Mouse (Mus musculus) neural tube, embryonic 14.5 days (tissue): ENCODE results near the gene Med25. TPM values are rescaled to one million over a fixed set of nuclear protein-coding genes. Genes with fewer than 3 reads are reported as not detected.

Experiments used
- ATAC-seq: fragments of 200-750 bp; cut with Nextera tagmentation; 2 replicates; pipeline ENCODE4 v1.8.0; 2017; ENCODE audit warnings: low read depth, mild to moderate bottlenecking, moderate TSS enrichment, moderate library complexity
- H3K27ac ChIP-seq: fragments of 300-500 bp; sonication (generic); 2 replicates; pipeline ENCODE4 v1.5.1; 2014; ENCODE audit warnings: low read depth, mild to moderate bottlenecking, control low read depth, low read length, moderate library complexity, mixed read lengths
- H3K27me3 ChIP-seq: fragments of 300-500 bp; sonication (generic); 2 replicates; pipeline ENCODE4 v1.6.1; 2014; ENCODE audit warnings: low read length; ENCODE audit not compliant: control insufficient read depth, insufficient read depth
- H3K36me3 ChIP-seq: fragments of 300-500 bp; sonication (generic); 2 replicates; pipeline ENCODE4 v1.6.1; 2014; ENCODE audit warnings: low read length, mixed read lengths; ENCODE audit not compliant: control insufficient read depth, insufficient read depth
- H3K4me1 ChIP-seq: fragments of 300-500 bp; sonication (generic); 2 replicates; pipeline ENCODE4 v1.6.1; 2014; ENCODE audit warnings: low read length; ENCODE audit not compliant: control insufficient read depth, insufficient read depth
- H3K4me2 ChIP-seq: fragments of 300-500 bp; sonication (generic); 2 replicates; pipeline ENCODE4 v1.6.1; 2014; ENCODE audit warnings: mild to moderate bottlenecking, low read depth, low read length, control low read depth
- H3K4me3 ChIP-seq: fragments of 300-500 bp; sonication (generic); 2 replicates; pipeline ENCODE4 v1.5.1; 2014; ENCODE audit warnings: low read depth, low read length, control low read depth, mixed read lengths
- H3K9ac ChIP-seq: fragments of 300-500 bp; sonication (generic); replicated peaks from 2 replicates; pipeline ENCODE4 v1.6.1; 2014; ENCODE audit warnings: low read depth, mild to moderate bottlenecking, control low read depth, low read length, mixed read lengths
- H3K9me3 ChIP-seq: fragments of 300-500 bp; sonication (generic); 2 replicates; pipeline ENCODE4 v1.6.1; 2016; ENCODE audit warnings: low read length; ENCODE audit not compliant: control insufficient read depth
- WGBS: fragments of 180-500 bp; shearing (Covaris S2); extraction: QIAGEN DNeasy Blood & Tissue Kit; methylation state at CpG from one replicate; pipeline ENCODE4 v1.1.7; 2014; 5-methylcytosine and 5-hydroxymethylcytosine counted together
- polyA plus RNA-seq: library from polyadenylated mRNA; unstranded; fragments of >200 nt; fragmentation: Nextera tagmentation; extraction: Ambion mirVana; gene quantifications from 2 replicates; pipeline ENCODE4 v1.2.1, GENCODE M21; 2014

Med25 gene
- polyA plus RNA-seq, 1 experiment from 2014 or later, result 85.7 TPM

GRCm38 (mm10) chr7:44839171-44839490, 53.4 kb downstream of the Med25 start:
- Histone ChIP-seq H3K9ac (0 out of 2 replicates have a peak overlapping the region, but pooled peaks have one; percentile 37), H3K27me3 (peaks cover 6% of the 10 kb centered on the region; the same call in 1 of the 2 replicates), H3K9me3 (no peaks in the 10 kb centered on the region), H3K36me3 (peaks cover 24% of the 10 kb centered on the region), H3K27ac (no peak overlapping the region), H3K4me2 (peak overlapping the region; percentile 44), H3K4me1 (peaks cover 13% of the 10 kb centered on the region), H3K4me3 (peak overlapping the region; percentile 15; the same call in 1 of the 2 replicates)
- 34% methylated on average over 11 of the region's 11 CpGs for WGBS
- no peak; the same call in 1 of the 2 replicates for ATAC-seq

- ATAC-seq, result no peak
Measured at GRCm38 (mm10) chr7:44838073-44838472, 54.4 kb downstream of the Med25 start.

GRCm38 (mm10) chr7:44836423-44837053, 56.0 kb downstream of the Med25 start:
- Histone ChIP-seq H3K4me1 (peaks cover 13% of the 10 kb centered on the region), H3K36me3 (peaks cover 7% of the 10 kb centered on the region), H3K4me2 (no peak overlapping the region), H3K9me3 (no peaks in the 10 kb centered on the region), H3K27me3 (peaks cover 6% of the 10 kb centered on the region; the same call in 1 of the 2 replicates), H3K27ac (no peak overlapping the region), H3K4me3 (no peak overlapping the region), H3K9ac (no peak overlapping the region)
- WGBS, result 84% methylated on average over 9 of the region's 9 CpGs
- ATAC-seq, result no peak

More at GRCm38 (mm10) chr7:44838073-44838472, 54.4 kb downstream of the Med25 start:
- no peak overlapping the region for H3K9ac ChIP-seq
- H3K27ac ChIP-seq, result no peak overlapping the region
- H3K27me3 ChIP-seq, result peaks cover 6% of the 10 kb centered on the region; the same call in 1 of the 2 replicates
- H3K36me3 ChIP-seq, result peaks cover 19% of the 10 kb centered on the region
- no peak overlapping the region for H3K4me3 ChIP-seq
- H3K4me2 ChIP-seq, result no peak overlapping the region
- 88% methylated on average over 6 of the region's 6 CpGs for WGBS
- H3K4me1 ChIP-seq, result peaks cover 13% of the 10 kb centered on the region
- no peaks in the 10 kb centered on the region for H3K9me3 ChIP-seq

GRCm38 (mm10) chr7:44836016-44836404, 56.5 kb downstream of the Med25 start:
- H3K9me3 ChIP-seq, result no peaks in the 10 kb centered on the region
- no peak overlapping the region for H3K4me3 ChIP-seq
- peaks cover 6% of the 10 kb centered on the region; the same call in 1 of the 2 replicates for H3K27me3 ChIP-seq
- H3K36me3 ChIP-seq, result peaks cover 10% of the 10 kb centered on the region
- H3K9ac ChIP-seq, result no peak overlapping the region
- peaks cover 13% of the 10 kb centered on the region for H3K4me1 ChIP-seq
- no peak for ATAC-seq
- no peak overlapping the region for H3K4me2 ChIP-seq
- H3K27ac ChIP-seq, result no peak overlapping the region
- 49% methylated on average over 3 of the region's 3 CpGs for WGBS

GRCm38 (mm10) chr7:44835373-44836015, 57.0 kb downstream of the Med25 start:
- peaks cover 10% of the 10 kb centered on the region; the same call in 1 of the 2 replicates for H3K36me3 ChIP-seq
- WGBS, result 82% methylated on average over 1 of the region's 1 CpGs
- no peak overlapping the region for H3K4me3 ChIP-seq
- H3K27ac ChIP-seq, result no peak overlapping the region
- H3K27me3 ChIP-seq, result peaks cover 6% of the 10 kb centered on the region; the same call in 1 of the 2 replicates
- H3K4me1 ChIP-seq, result peaks cover 13% of the 10 kb centered on the region
- H3K9ac ChIP-seq, result no peak overlapping the region
- no peak for ATAC-seq
- H3K4me2 ChIP-seq, result no peak overlapping the region
- no peaks in the 10 kb centered on the region for H3K9me3 ChIP-seq

GRCm38 (mm10) chr7:44832763-44833162, 59.7 kb downstream of the Med25 start:
- Histone ChIP-seq H3K4me1 (no peaks in the 10 kb centered on the region), H3K4me3 (no peak overlapping the region), H3K9ac (no peak overlapping the region), H3K27me3 (no peaks in the 10 kb centered on the region), H3K4me2 (no peak overlapping the region), H3K9me3 (no peaks in the 10 kb centered on the region), H3K36me3 (peaks cover 28% of the 10 kb centered on the region), H3K27ac (no peak overlapping the region)
- 80% methylated on average over 4 of the region's 4 CpGs for WGBS
- no peak for ATAC-seq

GRCm38 (mm10) chr7:44828706-44829105, 63.8 kb downstream of the Med25 start:
- Histone ChIP-seq H3K9me3 (no peaks in the 10 kb centered on the region), H3K9ac (no peak overlapping the region), H3K4me2 (no peak overlapping the region), H3K4me3 (no peak overlapping the region), H3K36me3 (peaks cover 28% of the 10 kb centered on the region), H3K4me1 (no peaks in the 10 kb centered on the region), H3K27me3 (no peaks in the 10 kb centered on the region), H3K27ac (no peak overlapping the region)
- 92% methylated on average over 5 of the region's 5 CpGs for WGBS
- ATAC-seq, result no peak

GRCm38 (mm10) chr7:44826771-44827170, 65.7 kb downstream of the Med25 start:
- Histone ChIP-seq H3K4me3 (no peak overlapping the region), H3K9ac (no peak overlapping the region), H3K4me1 (no peaks in the 10 kb centered on the region), H3K9me3 (no peaks in the 10 kb centered on the region), H3K36me3 (peaks cover 28% of the 10 kb centered on the region), H3K27me3 (no peaks in the 10 kb centered on the region), H3K27ac (no peak overlapping the region), H3K4me2 (no peak overlapping the region)
- no peak for ATAC-seq
- WGBS, result 96% methylated on average over 3 of the region's 3 CpGs
